Mouse (Mus musculus) heart, postnatal 0 days (tissue): ENCODE measurements around the gene Tmem52b. TPM values are rescaled to one million over a fixed set of nuclear protein-coding genes. Genes with fewer than 3 reads are reported as not detected.

Experiments
- ATAC-seq: fragments of 200-750 bp; cut with Nextera tagmentation; 2 replicates; pipeline ENCODE4 v1.8.0; 2017; ENCODE audit warnings: low read depth, moderate number of reproducible peaks, moderate library complexity; ENCODE audit not compliant: insufficient read depth
- DNase-seq: peaks from one replicate; pipeline ENCODE4 v3.0.0-alpha.2; 2016; ENCODE audit warnings: low spot score
- H3K27ac ChIP-seq: fragments of 300-500 bp; sonication (generic); 2 replicates; pipeline ENCODE4 v1.5.1; 2014; ENCODE audit warnings: low read depth, mild to moderate bottlenecking
- H3K27me3 ChIP-seq: fragments of 300-500 bp; sonication (generic); 2 replicates; pipeline ENCODE4 v1.6.1; 2014; ENCODE audit warnings: low read length, mixed read lengths; ENCODE audit not compliant: control insufficient read depth, insufficient read depth
- H3K36me3 ChIP-seq: fragments of 300-500 bp; sonication (generic); replicated peaks from 2 replicates; pipeline ENCODE4 v1.6.1; 2014; ENCODE audit warnings: low read length, mixed read lengths; ENCODE audit not compliant: control insufficient read depth, insufficient read depth
- H3K4me1 ChIP-seq: fragments of 300-500 bp; sonication (generic); 2 replicates; pipeline ENCODE4 v1.6.1; 2014; ENCODE audit warnings: antibody characterized with exemption; ENCODE audit not compliant: control insufficient read depth, insufficient read depth
- H3K4me2 ChIP-seq: fragments of 300-500 bp; sonication (generic); 2 replicates; pipeline ENCODE4 v1.6.1; 2014; ENCODE audit warnings: low read depth, mild to moderate bottlenecking, low read length, moderate library complexity
- H3K4me3 ChIP-seq: fragments of 300-500 bp; sonication (generic); 2 replicates; pipeline ENCODE4 v1.5.1; 2014; ENCODE audit warnings: low read depth, low read length
- H3K9ac ChIP-seq: fragments of 300-500 bp; sonication (generic); replicated peaks from 2 replicates; pipeline ENCODE4 v1.6.1; 2014; ENCODE audit warnings: low read depth, low read length, mixed read lengths
- H3K9me3 ChIP-seq: fragments of 300-500 bp; sonication (generic); replicated peaks from 2 replicates; pipeline ENCODE4 v1.6.1; 2016; ENCODE audit warnings: low read length; ENCODE audit not compliant: control insufficient read depth
- CTCF ChIP-seq: IDR thresholded peaks from 2 replicates; pipeline ENCODE4 v1.5.1; 2016; ENCODE audit warnings: antibody characterized with exemption, control low read depth, low read depth
- EP300 ChIP-seq: IDR thresholded peaks from 2 replicates; pipeline ENCODE4 v1.6.1; 2016; ENCODE audit warnings: antibody characterized with exemption, low read depth
- WGBS: fragments of 180-500 bp; shearing (Covaris S2); extraction: QIAGEN DNeasy Blood & Tissue Kit; methylation state at CpG from one replicate; pipeline ENCODE4 v1.1.7; 2014; 5-methylcytosine and 5-hydroxymethylcytosine counted together
- polyA plus RNA-seq: library from polyadenylated mRNA; unstranded; fragments of >200 nt; fragmentation: Nextera tagmentation; extraction: Ambion mirVana; gene quantifications from 2 replicates; pipeline ENCODE4 v1.2.1, GENCODE M21; 2015
- total RNA-seq: library from RNA; depleted of rRNA; stranded (reverse); fragments of >200 nt; gene quantifications from 2 replicates; pipeline ENCODE4 v1.2.3, GENCODE M21; 2014; ENCODE audit warnings: low replicate concordance

Gene Tmem52b
- total and polyA plus RNA-seq, 2 experiments from 2014 or later = not detected

DNA sequence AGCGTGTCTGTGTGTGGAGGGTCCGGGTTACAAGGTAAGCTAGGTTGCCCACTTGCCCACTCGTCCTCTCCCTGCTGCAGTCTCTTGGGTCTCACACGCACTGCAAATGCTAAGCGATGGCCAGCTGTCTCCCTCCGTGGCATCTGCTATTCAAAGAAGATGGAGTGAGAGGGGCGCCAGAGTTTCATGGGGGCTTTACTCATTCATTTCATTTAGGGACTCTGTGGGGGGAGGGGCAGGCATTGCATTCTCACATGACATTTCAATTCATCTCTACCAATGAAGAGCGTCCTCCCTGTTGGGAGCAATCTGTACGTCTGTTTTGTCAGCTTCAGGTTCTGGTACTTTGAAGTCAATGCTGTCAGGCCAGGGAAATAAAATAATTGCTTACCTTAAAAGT, 29.6 kb downstream of the Tmem52b start:
- H3K4me1 ChIP-seq = no peaks in the 10 kb centered on the region
- H3K4me3 ChIP-seq = no peak overlapping the region
- H3K36me3 ChIP-seq = peaks cover 53% of the 10 kb centered on the region
- no peaks in the 10 kb centered on the region for H3K27me3 ChIP-seq
- ATAC-seq (no peak), DNase-seq (no peak)
- no peak overlapping the region for H3K4me2 ChIP-seq
- no peak overlapping the region for H3K27ac ChIP-seq
- no peaks in the 10 kb centered on the region for H3K9me3 ChIP-seq
- 82% methylated on average over 9 of the region's 9 CpGs for WGBS
- no peak overlapping the region for H3K9ac ChIP-seq
- TF ChIP-seq EP300 = no peak
- TF ChIP-seq CTCF = no peak

DNA sequence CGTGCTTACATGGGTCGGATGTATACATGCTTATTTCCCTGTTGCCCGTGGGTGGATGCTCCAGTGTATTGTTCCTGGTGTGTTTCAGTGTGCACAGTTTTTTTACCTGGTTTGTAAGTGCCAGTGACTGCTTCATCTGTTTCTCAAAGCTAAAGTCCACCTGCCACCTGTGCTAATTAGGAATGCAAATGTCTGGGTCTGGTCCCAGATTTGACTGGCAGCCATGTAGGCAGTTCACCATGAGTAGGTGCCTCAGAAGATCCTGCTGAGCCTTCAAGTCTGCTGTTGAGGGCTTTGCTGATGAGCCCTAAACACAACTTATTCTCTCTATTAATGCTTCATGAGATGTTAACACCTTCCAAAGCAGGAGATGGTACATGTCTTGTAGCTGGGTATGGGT, 30.2 kb downstream of the Tmem52b start:
- H3K27ac ChIP-seq = no peak overlapping the region
- no peak overlapping the region for H3K4me3 ChIP-seq
- no peak for DNase-seq
- no peaks in the 10 kb centered on the region for H3K9me3 ChIP-seq
- no peak overlapping the region for H3K4me2 ChIP-seq
- H3K4me1 ChIP-seq = no peaks in the 10 kb centered on the region
- peaks cover 50% of the 10 kb centered on the region for H3K36me3 ChIP-seq
- TF ChIP-seq CTCF = no peak
- no peak for TF ChIP-seq EP300
- 92% methylated on average over 3 of the region's 3 CpGs for WGBS
- H3K27me3 ChIP-seq = no peaks in the 10 kb centered on the region
- no peak overlapping the region for H3K9ac ChIP-seq
- no peak for ATAC-seq

DNA sequence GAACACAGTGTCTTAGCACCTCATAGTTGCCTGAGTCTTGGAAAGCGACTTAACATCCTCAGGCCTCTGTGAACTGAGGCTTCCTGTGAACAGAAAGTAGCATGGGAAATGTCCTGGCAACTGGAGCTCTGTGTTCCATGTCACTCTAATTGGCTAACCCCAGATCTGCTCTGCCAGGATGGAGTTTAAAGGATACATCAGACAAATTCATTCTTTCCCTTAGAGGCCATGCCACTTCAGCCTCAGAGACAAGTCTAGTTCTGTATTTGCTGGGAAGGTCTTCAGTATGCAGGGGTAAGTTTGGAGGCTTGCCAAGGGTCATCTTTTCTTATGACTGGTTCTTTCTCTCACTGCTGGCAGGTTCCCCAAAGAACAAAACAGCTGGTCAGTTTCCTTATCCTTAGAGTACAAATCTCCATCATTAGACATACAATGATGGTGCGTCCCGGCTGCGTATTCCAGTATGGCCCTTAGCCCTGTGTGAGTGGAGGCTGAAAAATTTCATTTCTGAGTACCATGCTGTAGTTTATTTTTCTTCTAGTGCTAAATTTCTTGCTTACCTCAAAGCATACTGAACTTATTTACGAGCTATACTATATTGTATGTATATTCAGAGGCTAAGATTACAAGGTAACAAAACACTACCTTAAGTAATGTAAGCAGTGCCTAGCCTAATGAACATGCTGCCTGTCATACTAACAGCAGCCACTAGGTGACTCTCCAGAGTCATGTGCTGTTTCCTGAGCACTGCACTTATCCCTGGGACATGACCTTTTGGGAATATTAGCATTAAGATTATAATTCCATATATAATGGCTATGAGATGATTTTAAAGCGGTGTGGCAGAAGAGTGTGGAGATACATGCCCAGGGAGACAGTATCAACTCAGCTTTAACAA, 31.6 kb downstream of the Tmem52b start:
- H3K4me1 ChIP-seq = no peaks in the 10 kb centered on the region
- no peaks in the 10 kb centered on the region for H3K9me3 ChIP-seq
- no peak overlapping the region for H3K27ac ChIP-seq
- no peak overlapping the region for H3K4me3 ChIP-seq
- H3K36me3 ChIP-seq = peaks cover 36% of the 10 kb centered on the region
- DNase-seq = peak; percentile 47
- peak; percentile 94 for TF ChIP-seq CTCF
- no peak for TF ChIP-seq EP300
- H3K27me3 ChIP-seq = no peaks in the 10 kb centered on the region
- no peak overlapping the region for H3K4me2 ChIP-seq
- ATAC-seq = peak; percentile 57
- H3K9ac ChIP-seq = no peak overlapping the region
- 54% methylated on average over 6 of the region's 6 CpGs for WGBS

DNA sequence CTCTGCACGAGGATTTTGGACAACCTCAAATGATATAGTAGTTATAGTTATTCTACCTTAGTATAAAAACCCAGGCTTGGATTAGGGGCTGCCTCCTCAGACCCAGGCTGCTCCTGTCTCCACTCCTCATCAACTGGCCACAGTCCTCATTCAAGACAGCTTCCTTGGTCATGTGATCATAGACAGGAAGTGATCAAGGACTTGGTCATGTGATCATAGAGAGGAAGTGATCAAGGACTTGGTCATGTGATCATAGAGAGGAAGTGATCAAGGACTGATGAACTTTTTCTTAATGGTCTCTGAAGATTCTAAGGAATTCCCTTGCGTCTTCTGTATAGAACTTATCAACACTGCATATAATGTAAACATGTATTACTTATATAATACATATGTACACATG, 34.9 kb downstream of the Tmem52b start:
- Histone ChIP-seq H3K9me3 (no peaks in the 10 kb centered on the region), H3K4me2 (no peak overlapping the region), H3K4me1 (no peaks in the 10 kb centered on the region), H3K27ac (no peak overlapping the region), H3K4me3 (no peak overlapping the region), H3K36me3 (0 out of 2 replicates have a peak, but pooled peaks cover 4% of the 10 kb centered on the region), H3K27me3 (no peaks in the 10 kb centered on the region), H3K9ac (no peak overlapping the region)
- ATAC-seq (no peak), DNase-seq (no peak)
- TF ChIP-seq CTCF = no peak
- TF ChIP-seq EP300 = no peak
- WGBS = 77% methylated on average over 2 of the region's 2 CpGs

DNA sequence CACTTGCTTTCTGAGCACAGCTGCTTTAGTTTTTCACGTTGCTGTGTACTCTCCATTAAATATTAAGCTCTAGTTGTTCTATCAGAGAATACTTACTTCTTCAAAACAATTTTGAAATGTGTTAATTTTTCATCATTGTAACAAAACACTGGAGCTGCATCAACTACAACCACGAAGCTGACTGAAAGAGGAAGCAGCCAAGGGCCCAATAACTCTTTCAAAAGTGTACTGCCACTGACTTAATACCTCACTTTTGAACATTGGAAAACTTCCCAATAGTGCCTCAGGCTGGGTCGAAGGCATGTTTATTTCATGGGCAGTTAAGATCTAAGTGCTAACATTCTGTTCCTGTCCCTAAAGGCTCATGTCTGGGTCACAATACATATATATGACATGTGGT, 35.7 kb downstream of the Tmem52b start:
- ATAC-seq (no peak), DNase-seq (no peak)
- Histone ChIP-seq H3K27me3 (no peaks in the 10 kb centered on the region), H3K4me2 (no peak overlapping the region), H3K4me1 (no peaks in the 10 kb centered on the region), H3K4me3 (no peak overlapping the region), H3K36me3 (no peaks in the 10 kb centered on the region), H3K27ac (no peak overlapping the region), H3K9ac (no peak overlapping the region), H3K9me3 (no peaks in the 10 kb centered on the region)
- WGBS = 67% methylated on average over 3 of the region's 3 CpGs
- TF ChIP-seq EP300 (no peak), CTCF (no peak)
